ENCODE assay signal across 19 mouse cellular contexts in the genomic region with DNA sequence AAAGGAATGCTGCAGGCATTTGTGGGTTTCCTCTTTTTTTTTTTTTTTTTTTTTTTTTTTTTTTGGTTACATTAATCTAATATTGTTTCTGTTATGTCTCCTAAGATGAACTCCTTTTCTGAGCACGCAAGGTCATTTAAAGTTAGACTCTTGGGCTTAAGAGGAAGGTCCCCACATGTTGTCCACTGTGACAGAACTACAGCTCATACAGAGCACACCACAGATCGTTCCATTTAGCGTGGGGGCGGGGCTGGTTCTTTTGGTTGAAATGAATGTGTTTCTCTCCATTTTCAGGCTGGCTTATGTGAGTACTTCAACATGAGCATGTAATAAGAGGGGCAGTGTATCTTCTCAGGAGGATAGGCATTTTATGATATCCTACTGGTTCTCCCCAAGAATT.
DNase-seq lines count a peak whose midpoint lies in the region; ATAC-seq and TF ChIP-seq lines count a peak whose summit lies in the region.
"Had no signal": no experiment of that assay in that cellular context is flagged by ENCODE, and none has a peak within 500 bp of the region (broad histone marks: within the 10 kb centered on the region; RNA-seq: fewer than 3 reads in every experiment).

No protein-coding gene starts in this region.

- peaks cover 6% of the 10 kb centered on the region; the same call in 1 of the 2 replicates for H3K36me3 ChIP-seq in kidney, embryonic 15.5 days
- H3K36me3 ChIP-seq in liver, postnatal 0 days (replicated peaks; ENCODE audit: insufficient read depth, low read length): no peaks in the 10 kb centered on the region
- H3K36me3 ChIP-seq in liver, embryonic 11.5 days (ENCODE audit: control insufficient read depth, insufficient read depth, low read length): no peaks in the 10 kb centered on the region
- H3K36me3 ChIP-seq: forebrain, embryonic 12.5 days; heart, embryonic 10.5 days; hindbrain, embryonic 12.5 days had no signal

- 0 out of 2 replicates have a peak, but pooled peaks have one; percentile 56 for ATAC-seq in kidney, embryonic 15.5 days (replicated peaks; ENCODE audit: low FRiP score)
- no peak for ATAC-seq in liver, postnatal 0 days
- ATAC-seq in liver, embryonic 11.5 days (replicated peaks; ENCODE audit: low FRiP score): no peak
- ATAC-seq: forebrain, embryonic 16.5 days had no signal

- H3K9me3 ChIP-seq in kidney, embryonic 15.5 days (replicated peaks): no peaks in the 10 kb centered on the region
- H3K9me3 ChIP-seq in liver, postnatal 0 days (ENCODE audit: low read length): no peaks in the 10 kb centered on the region
- no peaks in the 10 kb centered on the region for H3K9me3 ChIP-seq in liver, embryonic 11.5 days (ENCODE audit: control insufficient read depth, low read length)
- H3K9me3 ChIP-seq: embryonic facial prominence, embryonic 13.5 days; forebrain, embryonic 12.5 days; heart, embryonic 10.5 days; hindbrain, embryonic 12.5 days had no signal

- no peak overlapping the region for H3K9ac ChIP-seq in kidney, embryonic 15.5 days
- no peak overlapping the region for H3K9ac ChIP-seq in liver, postnatal 0 days (replicated peaks)
- H3K9ac ChIP-seq in liver, embryonic 11.5 days (ENCODE audit: low read depth, low read length): no peak overlapping the region
- H3K9ac ChIP-seq: embryonic facial prominence, embryonic 13.5 days; forebrain, embryonic 12.5 days; hindbrain, embryonic 12.5 days had no signal

- WGBS in kidney, embryonic 15.5 days: 66% methylated on average over 4 of the region's 4 CpGs
- WGBS in liver, postnatal 0 days (ENCODE audit: insufficient replicate concordance): 50% methylated on average over 4 of the region's 4 CpGs
- 67% methylated on average over 4 of the region's 4 CpGs for WGBS in liver, embryonic 11.5 days
- 80% methylated on average over 4 of the region's 4 CpGs for WGBS in cerebellum, adult 2 months

- H3K27ac ChIP-seq in kidney, embryonic 15.5 days: no peak overlapping the region
- H3K27ac ChIP-seq in liver, postnatal 0 days (ENCODE audit: low read depth): no peak overlapping the region
- no peak overlapping the region for H3K27ac ChIP-seq in liver, embryonic 11.5 days (ENCODE audit: low read depth, low read length)
- no peak overlapping the region for H3K27ac ChIP-seq in cerebellum, adult 2 months (ENCODE audit: insufficient read depth, low read length)
- H3K27ac ChIP-seq: embryonic facial prominence, embryonic 13.5 days; forebrain, embryonic 12.5 days; heart, embryonic 10.5 days; hindbrain, embryonic 12.5 days had no signal

- no peak for TF ChIP-seq EP300 in liver, postnatal 0 days (IDR thresholded peaks at IDR 0.05; ENCODE audit: low read depth)

- no peak for TF ChIP-seq CTCF in liver, postnatal 0 days (IDR thresholded peaks at IDR 0.05; ENCODE audit: low read depth)
- no peak for TF ChIP-seq CTCF in cerebellum, adult 2 months (IDR thresholded peaks at IDR 0.05; ENCODE audit: borderline replicate concordance, insufficient read depth, low read depth, low read length)

- TF ChIP-seq POLR2A in cerebellum, adult 2 months (IDR thresholded peaks at IDR 0.05; ENCODE audit: borderline replicate concordance, insufficient read depth, low read length): no peak

- H3K27me3 ChIP-seq in kidney, embryonic 15.5 days: no peaks in the 10 kb centered on the region
- H3K27me3 ChIP-seq in liver, postnatal 0 days (ENCODE audit: insufficient read depth, low read length): no peaks in the 10 kb centered on the region
- H3K27me3 ChIP-seq in liver, embryonic 11.5 days (replicated peaks; ENCODE audit: control insufficient read depth, insufficient read depth, low read length): no peaks in the 10 kb centered on the region
- H3K27me3 ChIP-seq in cerebellum, adult 2 months (ENCODE audit: control insufficient read depth, insufficient read depth, low read length): no peaks in the 10 kb centered on the region
- H3K27me3 ChIP-seq: embryonic facial prominence, embryonic 13.5 days; forebrain, embryonic 12.5 days; hindbrain, embryonic 12.5 days had no signal

- no peak overlapping the region for H3K4me2 ChIP-seq in kidney, embryonic 15.5 days
- peak overlapping the region; percentile 18; the same call in 1 of the 2 replicates for H3K4me2 ChIP-seq in liver, postnatal 0 days (ENCODE audit: low read depth, low read length)
- H3K4me2 ChIP-seq in liver, embryonic 11.5 days: no peak overlapping the region
- H3K4me2 ChIP-seq: embryonic facial prominence, embryonic 13.5 days; forebrain, embryonic 12.5 days; hindbrain, embryonic 12.5 days had no signal

- peaks cover 15% of the 10 kb centered on the region; the same call in 1 of the 2 replicates for H3K4me1 ChIP-seq in kidney, embryonic 15.5 days
- no peaks in the 10 kb centered on the region for H3K4me1 ChIP-seq in liver, postnatal 0 days (ENCODE audit: insufficient read depth)
- no peaks in the 10 kb centered on the region for H3K4me1 ChIP-seq in liver, embryonic 11.5 days (replicated peaks; ENCODE audit: control insufficient read depth, insufficient read depth, low read length)
- H3K4me1 ChIP-seq in cerebellum, adult 2 months (ENCODE audit: control insufficient read depth, insufficient read depth, low read length): no peaks in the 10 kb centered on the region
- H3K4me1 ChIP-seq: heart, embryonic 10.5 days had no signal

- no peak overlapping the region for H3K4me3 ChIP-seq in kidney, embryonic 15.5 days (replicated peaks)
- no peak overlapping the region for H3K4me3 ChIP-seq in liver, postnatal 0 days (ENCODE audit: low read depth, low read length)
- H3K4me3 ChIP-seq in liver, embryonic 11.5 days (ENCODE audit: low read depth, low read length): no peak overlapping the region
- no peak overlapping the region for H3K4me3 ChIP-seq in cerebellum, adult 2 months (replicated peaks; ENCODE audit: insufficient read depth, low read depth, low read length)
- H3K4me3 ChIP-seq: embryonic facial prominence, embryonic 13.5 days; forebrain, embryonic 12.5 days; heart, embryonic 10.5 days; hindbrain, embryonic 12.5 days had no signal

- no peak for DNase-seq in kidney, adult 18-20 months
- peak; percentile 30 for DNase-seq in liver, postnatal 0 days
- DNase-seq in liver, embryonic 11.5 days (ENCODE audit: low spot score): no peak
- peak; percentile 30 for DNase-seq in kidney, postnatal 14 days
- DNase-seq in cerebellum, adult 2 months: no peak
- DNase-seq: adrenal gland, adult 8-10 months; cerebellum, adult 11-12 months; cerebellum, adult 9-11 months; cerebellum, postnatal 36 days; gastrocnemius, postnatal 10 days; heart, adult 18-20 months; heart, postnatal 10 days; heart, postnatal 4 days had no signal

Comparison
In these comparisons a context has a peak if more than half of its experiments do, and no peak if none do; other contexts are left out.
1. DNase-seq: peak in liver, postnatal 0 days (single experiment) and kidney, postnatal 14 days (single experiment); none in kidney, adult 18-20 months (single experiment), liver, embryonic 11.5 days (single experiment) and cerebellum, adult 2 months (0 of 2).